ENCODE assay signal across 9 mouse cellular contexts in genomic region chr17:48976611-48977022, GRCm38 (mm10). TPM values are rescaled to one million over a fixed set of nuclear protein-coding genes. Genes with fewer than 3 reads are reported as not detected.
A peak's percentile ranks its signal among the peaks of the same experiment; 100 is the strongest.
DNase-seq lines count a peak whose midpoint lies in the region; ATAC-seq lines count a peak whose summit lies in the region.
"Had no signal": no experiment of that assay in that cellular context is flagged by ENCODE, and none has a peak within 500 bp of the region (broad histone marks: within the 10 kb centered on the region; RNA-seq: fewer than 3 reads in every experiment).

No protein-coding gene starts in this region.

- H3K27ac ChIP-seq in forebrain, embryonic 10.5 days, result peak overlapping the region; percentile 84
- H3K27ac ChIP-seq in hindbrain, embryonic 12.5 days, result peak overlapping the region; percentile 79
- H3K27ac ChIP-seq in kidney, embryonic 14.5 days (ENCODE audit: low read depth, low read length), result no peak overlapping the region

- WGBS in forebrain, embryonic 10.5 days, result 32% methylated on average over 5 of the region's 5 CpGs
- WGBS in hindbrain, embryonic 12.5 days, result 21% methylated on average over 5 of the region's 5 CpGs
- WGBS in kidney, embryonic 14.5 days, result 66% methylated on average over 5 of the region's 5 CpGs

- intact Hi-C loops in left cerebral cortex, postnatal 25 days (cut with DNase I), result loop anchor here (1.0 kb wide), 1 partner anchor 43 kb away; no protein-coding TSS in a partner anchor

- H3K27me3 ChIP-seq in forebrain, embryonic 10.5 days (ENCODE audit: poor library complexity, severe bottlenecking), result peaks cover 13% of the 10 kb centered on the region; the same call in 1 of the 2 replicates
- H3K27me3 ChIP-seq in hindbrain, embryonic 12.5 days, result no peaks in the 10 kb centered on the region
- H3K27me3 ChIP-seq in kidney, embryonic 14.5 days (ENCODE audit: control insufficient read depth, insufficient read depth, low read length), result no peaks in the 10 kb centered on the region

- H3K36me3 ChIP-seq in forebrain, embryonic 10.5 days (replicated peaks), result no peaks in the 10 kb centered on the region
- no peaks in the 10 kb centered on the region for H3K36me3 ChIP-seq in hindbrain, embryonic 12.5 days
- H3K36me3 ChIP-seq in kidney, embryonic 14.5 days (ENCODE audit: control insufficient read depth, insufficient read depth, low read length), result no peaks in the 10 kb centered on the region

- H3K4me2 ChIP-seq in hindbrain, embryonic 12.5 days (replicated peaks), result no peak overlapping the region
- H3K4me2 ChIP-seq in kidney, embryonic 14.5 days (replicated peaks; ENCODE audit: low read depth, low read length), result no peak overlapping the region

- H3K9me3 ChIP-seq in forebrain, embryonic 10.5 days, result no peaks in the 10 kb centered on the region
- H3K9me3 ChIP-seq in hindbrain, embryonic 12.5 days (replicated peaks), result no peaks in the 10 kb centered on the region
- no peaks in the 10 kb centered on the region for H3K9me3 ChIP-seq in kidney, embryonic 14.5 days (ENCODE audit: control insufficient read depth, low read length)

- no peak overlapping the region for H3K9ac ChIP-seq in hindbrain, embryonic 12.5 days
- H3K9ac ChIP-seq in kidney, embryonic 14.5 days (ENCODE audit: low read depth, low read length), result no peak overlapping the region

- H3K4me3 ChIP-seq in forebrain, embryonic 10.5 days, result no peak overlapping the region
- H3K4me3 ChIP-seq in hindbrain, embryonic 12.5 days, result no peak overlapping the region
- H3K4me3 ChIP-seq in kidney, embryonic 14.5 days (ENCODE audit: low read length), result no peak overlapping the region

- peaks cover 79% of the 10 kb centered on the region for H3K4me1 ChIP-seq in forebrain, embryonic 10.5 days
- peaks cover 46% of the 10 kb centered on the region for H3K4me1 ChIP-seq in hindbrain, embryonic 12.5 days
- 0 out of 2 replicates have a peak, but pooled peaks cover 8% of the 10 kb centered on the region for H3K4me1 ChIP-seq in kidney, embryonic 14.5 days (ENCODE audit: control insufficient read depth, insufficient read depth, low read length)

- peak; percentile 79 for ATAC-seq in hindbrain, embryonic 12.5 days (ENCODE audit: low FRiP score)
- no peak for ATAC-seq in erythroblast, adult 5-6 weeks (replicated peaks; ENCODE audit: low FRiP score, poor library complexity, severe bottlenecking)
- no peak for ATAC-seq in kidney, embryonic 14.5 days (ENCODE audit: low FRiP score, low TSS enrichment)

- peak; percentile 59 for DNase-seq in forebrain, embryonic 10.5 days (ENCODE audit: extremely low spot score, low spot score)
- DNase-seq in left cerebral cortex, postnatal 25 days (ENCODE audit: low spot score in 2 of 2), result peak; percentile 75 to 90
- peak; percentile 79 for DNase-seq in right cerebral cortex, adult 18-20 months
- DNase-seq in urinary bladder, adult 2 months (ENCODE audit: low spot score), result no peak
- no peak for DNase-seq in ovary, adult 18-20 months (ENCODE audit: low spot score)
- DNase-seq: kidney, adult 9 months had no signal

RNA-seq across cellular contexts. Expression of gene Lrfn2, which starts 44.4 kb away (rescaled TPM):
- 0.84 and 1.2 TPM in 2 replicates for polyA plus RNA-seq in forebrain, embryonic 10.5 days (2016; fragmentation: Nextera tagmentation; extraction: Ambion mirVana)
- 1.5 and 1.6 TPM in 2 replicates for polyA plus RNA-seq in hindbrain, embryonic 12.5 days (2016; fragmentation: Nextera tagmentation; extraction: Ambion mirVana)
- total RNA-seq in left cerebral cortex, postnatal 25 days (2021), result 10 to 100 TPM; 36.0 to 40.9 TPM
- not detected in 2 replicates for total RNA-seq in erythroblast, adult 5-6 weeks (2015; ENCODE audit: low replicate concordance)
- not detected in 2 replicates for total RNA-seq in erythroblast, adult 5-6 weeks (2017; ENCODE audit: low replicate concordance)
- 0.08 and 0.12 TPM in 2 replicates for polyA plus RNA-seq in urinary bladder, adult 2 months (2012; rRNA removed)
- polyA plus RNA-seq in kidney, embryonic 14.5 days (2014; fragmentation: Nextera tagmentation; extraction: Ambion mirVana), result 0.84 and 1.2 TPM in 2 replicates

Comparison
In these comparisons a context has a peak if more than half of its experiments do, and no peak if none do; other contexts are left out.
1. DNase-seq: peak in forebrain, embryonic 10.5 days (single experiment), left cerebral cortex, postnatal 25 days (2 of 2) and right cerebral cortex, adult 18-20 months (single experiment); none in urinary bladder, adult 2 months (single experiment) and ovary, adult 18-20 months (single experiment).